26 mouse cellular contexts compared by ENCODE assay signal in the genomic region with DNA sequence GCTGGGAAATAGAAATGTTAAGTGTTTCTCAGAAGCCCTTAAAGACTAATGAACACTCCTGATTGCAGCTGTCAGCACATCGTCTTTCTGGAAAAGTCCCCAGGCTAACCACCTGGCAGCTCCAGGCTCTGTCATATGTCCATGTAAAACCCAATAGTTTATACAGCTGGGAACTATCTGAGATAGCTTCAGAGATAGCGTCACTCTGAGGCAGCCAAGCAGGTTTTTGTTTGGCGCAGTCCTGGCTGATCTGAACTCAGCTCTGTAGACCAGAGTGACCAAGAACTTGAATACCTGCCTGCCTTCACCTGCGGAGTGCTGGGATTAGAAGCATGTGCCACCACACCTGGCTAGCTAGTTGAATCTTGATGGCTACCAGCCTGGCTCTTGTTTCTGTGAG. TPM values are rescaled to one million over a fixed set of nuclear protein-coding genes. Genes with fewer than 3 reads are reported as not detected.
A peak's percentile ranks its signal among the peaks of the same experiment; 100 is the strongest.
DNase-seq lines count a peak whose midpoint lies in the region; ATAC-seq and TF ChIP-seq lines count a peak whose summit lies in the region.
"Had no signal": no experiment of that assay in that cellular context is flagged by ENCODE, and none has a peak within 500 bp of the region (broad histone marks: within the 10 kb centered on the region; RNA-seq: fewer than 3 reads in every experiment).

No protein-coding gene starts in this region.

- 56% methylated on average over 4 of the region's 4 CpGs for WGBS in heart, postnatal 0 days
- 81% methylated on average over 4 of the region's 4 CpGs for WGBS in heart, embryonic 11.5 days (ENCODE audit: insufficient replicate concordance)
- WGBS in kidney, adult 2 months: 87% methylated on average over 4 of the region's 4 CpGs

- peak; percentile 75 for ATAC-seq in heart, postnatal 0 days (ENCODE audit: insufficient read depth, low read depth)
- no peak for ATAC-seq in heart, embryonic 11.5 days (replicated peaks; ENCODE audit: insufficient number of reproducible peaks, low FRiP score, low TSS enrichment)
- ATAC-seq: activated CD4-positive, CD25-positive, alpha-beta regulatory T cell, adult 4 months; forebrain, embryonic 14.5 days; forebrain, postnatal 0 days; intestine, postnatal 0 days had no signal

- no peak overlapping the region for H3K4me3 ChIP-seq in heart, postnatal 0 days (ENCODE audit: low read depth, low read length)
- no peak overlapping the region for H3K4me3 ChIP-seq in heart, embryonic 11.5 days (ENCODE audit: low read depth, low read length)
- no peak overlapping the region for H3K4me3 ChIP-seq in myocyte
- no peak overlapping the region for H3K4me3 ChIP-seq in kidney, adult 2 months (ENCODE audit: insufficient read depth, low read depth, low read length)
- H3K4me3 ChIP-seq: embryonic facial prominence, embryonic 10.5 days; embryonic facial prominence, embryonic 13.5 days; erythroblast, embryonic 14.5 days; gastrocnemius, adult 2 months; heart, embryonic 13.5 days; hindbrain, embryonic 12.5 days; hindbrain, embryonic 15.5 days had no signal

- H3ac ChIP-seq in myocyte (ENCODE audit: control insufficient read depth, insufficient read length): no peak overlapping the region

- H3K36me3 ChIP-seq in heart, postnatal 0 days (replicated peaks; ENCODE audit: control insufficient read depth, insufficient read depth, low read length): no peaks in the 10 kb centered on the region
- H3K36me3 ChIP-seq in heart, embryonic 11.5 days (ENCODE audit: control insufficient read depth, insufficient read depth, low read length): no peaks in the 10 kb centered on the region
- H3K36me3 ChIP-seq in myocyte (ENCODE audit: control insufficient read depth, insufficient read depth): no peaks in the 10 kb centered on the region
- H3K36me3 ChIP-seq in kidney, adult 2 months (ENCODE audit: control insufficient read depth, insufficient read depth, low read length): no peaks in the 10 kb centered on the region
- H3K36me3 ChIP-seq: embryonic facial prominence, embryonic 10.5 days; embryonic facial prominence, embryonic 13.5 days; heart, embryonic 13.5 days; hindbrain, embryonic 12.5 days; hindbrain, embryonic 15.5 days had no signal

- H3K9ac ChIP-seq in heart, postnatal 0 days (replicated peaks; ENCODE audit: low read depth, low read length): no peak overlapping the region
- no peak overlapping the region for H3K9ac ChIP-seq in heart, embryonic 11.5 days (ENCODE audit: low read depth, low read length)
- H3K9ac ChIP-seq: embryonic facial prominence, embryonic 13.5 days; forebrain, postnatal 0 days; heart, embryonic 13.5 days; hindbrain, embryonic 12.5 days; hindbrain, embryonic 15.5 days had no signal

- H3K79me2 ChIP-seq in myocyte (ENCODE audit: control insufficient read depth, insufficient read depth): no peaks in the 10 kb centered on the region

- no peak for TF ChIP-seq POLR2A in myocyte (IDR thresholded peaks at IDR 0.05; ENCODE audit: insufficient read length, low read depth)
- no peak for TF ChIP-seq POLR2A in kidney, adult 2 months (IDR thresholded peaks at IDR 0.05; ENCODE audit: low read depth, low read length)

- H3K4me1 ChIP-seq in heart, postnatal 0 days (ENCODE audit: control insufficient read depth, insufficient read depth): 0 out of 2 replicates have a peak, but pooled peaks cover 3% of the 10 kb centered on the region
- no peaks in the 10 kb centered on the region for H3K4me1 ChIP-seq in heart, embryonic 11.5 days (ENCODE audit: control insufficient read depth, insufficient read depth, low read length)
- peaks cover 5% of the 10 kb centered on the region for H3K4me1 ChIP-seq in kidney, adult 2 months (ENCODE audit: control insufficient read depth, insufficient read depth, low read length)
- H3K4me1 ChIP-seq: embryonic facial prominence, embryonic 10.5 days; embryonic facial prominence, embryonic 13.5 days; hindbrain, embryonic 12.5 days; hindbrain, embryonic 15.5 days had no signal

- no peak for DNase-seq in heart, postnatal 0 days (ENCODE audit: low spot score)
- DNase-seq in urinary bladder, postnatal 14 days (ENCODE audit: low spot score): peak; percentile 7
- no peak for DNase-seq in urinary bladder, postnatal 4 days (ENCODE audit: low spot score in 2 of 2)
- no peak for DNase-seq in kidney, adult 2 months
- DNase-seq: adrenal gland, adult 8-10 months; adrenal gland, postnatal 25 days; B cell, adult 2 months; cerebellum, adult 11-12 months; cerebellum, adult 8-10 months; cerebellum, postnatal 10 days; cerebellum, postnatal 36 days; embryo, embryonic 11 days; forebrain, postnatal 0 days; gastrocnemius, adult 2 months; gastrocnemius, postnatal 14 days had no signal

- no peaks in the 10 kb centered on the region for H3K9me3 ChIP-seq in heart, postnatal 0 days (replicated peaks; ENCODE audit: control insufficient read depth, low read length)
- no peaks in the 10 kb centered on the region for H3K9me3 ChIP-seq in heart, embryonic 11.5 days (replicated peaks; ENCODE audit: control insufficient read depth, low read length)
- H3K9me3 ChIP-seq: embryonic facial prominence, embryonic 10.5 days; embryonic facial prominence, embryonic 13.5 days; heart, embryonic 13.5 days; hindbrain, embryonic 12.5 days; hindbrain, embryonic 15.5 days had no signal

- TF ChIP-seq EP300 in heart, postnatal 0 days (IDR thresholded peaks at IDR 0.05; ENCODE audit: low read depth): no peak

- no peak for TF ChIP-seq CTCF in heart, postnatal 0 days (IDR thresholded peaks at IDR 0.05; ENCODE audit: low read depth)
- TF ChIP-seq CTCF in kidney, adult 2 months (conservative IDR thresholded peaks at IDR 0.05; ENCODE audit: insufficient read depth, insufficient read length, low read depth, low read length): no peak

- no peak overlapping the region for H3K4me2 ChIP-seq in heart, postnatal 0 days (ENCODE audit: low read depth, low read length)
- no peak overlapping the region for H3K4me2 ChIP-seq in heart, embryonic 11.5 days
- H3K4me2 ChIP-seq in myocyte (ENCODE audit: low read depth): no peak overlapping the region
- H3K4me2 ChIP-seq: embryonic facial prominence, embryonic 13.5 days; heart, embryonic 13.5 days; hindbrain, embryonic 12.5 days; hindbrain, embryonic 15.5 days had no signal

- H3K27me3 ChIP-seq in heart, postnatal 0 days (ENCODE audit: control insufficient read depth, insufficient read depth, low read length): no peaks in the 10 kb centered on the region
- no peaks in the 10 kb centered on the region for H3K27me3 ChIP-seq in heart, embryonic 11.5 days (ENCODE audit: control insufficient read depth, insufficient read depth, low read length)
- no peaks in the 10 kb centered on the region for H3K27me3 ChIP-seq in myocyte (ENCODE audit: control insufficient read depth, insufficient read depth, insufficient read length)
- H3K27me3 ChIP-seq in kidney, adult 2 months (replicated peaks; ENCODE audit: control insufficient read depth, insufficient read depth, low read length): no peaks in the 10 kb centered on the region
- H3K27me3 ChIP-seq: embryonic facial prominence, embryonic 13.5 days; heart, embryonic 13.5 days; hindbrain, embryonic 12.5 days; hindbrain, embryonic 15.5 days had no signal

- H3K27ac ChIP-seq in heart, postnatal 0 days (ENCODE audit: low read depth): no peak overlapping the region
- no peak overlapping the region for H3K27ac ChIP-seq in heart, embryonic 11.5 days (ENCODE audit: low read depth, low read length)
- H3K27ac ChIP-seq in kidney, adult 2 months (ENCODE audit: insufficient read depth, low read depth, low read length): no peak overlapping the region
- H3K27ac ChIP-seq: embryonic facial prominence, embryonic 10.5 days; embryonic facial prominence, embryonic 13.5 days; gastrocnemius, adult 2 months; heart, embryonic 13.5 days; hindbrain, embryonic 12.5 days; hindbrain, embryonic 15.5 days had no signal

TF ChIP-seq in myocyte, 11 proteins besides CTCF, POLR2A, EP300 and RAD21:
- peak in 2 of 3 experiments; percentile 1 to 41 for TF ChIP-seq MYOG (IDR thresholded peaks at IDR 0.05; ENCODE audit: control insufficient read depth in 1 of 3, insufficient read depth in 1 of 3, insufficient read length in 2 of 3, low read depth in 2 of 3)
- no peak for TF ChIP-seq POLR2AphosphoS2 (IDR thresholded peaks at IDR 0.05; ENCODE audit: insufficient read length, low read depth)

RNA-seq across cellular contexts. Expression of gene Mtf2, which starts 37.2 kb away (rescaled TPM):
- total RNA-seq in heart, postnatal 0 days (2014; rRNA removed; ENCODE audit: low replicate concordance): 20.2 and 33.3 TPM in 2 replicates
- polyA plus RNA-seq in heart, postnatal 0 days (2015; fragmentation: Nextera tagmentation; extraction: Ambion mirVana): 34.4 and 38.1 TPM in 2 replicates
- polyA plus RNA-seq in heart, embryonic 11.5 days (2014; fragmentation: Nextera tagmentation; extraction: Ambion mirVana): 88.2 and 88.4 TPM in 2 replicates
- 6.9 TPM for polyA plus RNA-seq in myocyte (2012; fragmentation: generic; extraction: Trizol)
- 5.4 and 8.1 TPM in 2 replicates for polyA plus RNA-seq in kidney, adult 2 months (2012; rRNA removed)

RNA-seq across cellular contexts. Expression of gene Fam69a, which starts 41.3 kb away (rescaled TPM):
- 1.9 and 5.7 TPM in 2 replicates for total RNA-seq in heart, postnatal 0 days (2014; rRNA removed; ENCODE audit: low replicate concordance)
- 18.6 and 19.2 TPM in 2 replicates for polyA plus RNA-seq in heart, postnatal 0 days (2015; fragmentation: Nextera tagmentation; extraction: Ambion mirVana)
- 20.0 and 20.6 TPM in 2 replicates for polyA plus RNA-seq in heart, embryonic 11.5 days (2014; fragmentation: Nextera tagmentation; extraction: Ambion mirVana)
- 8.2 TPM for polyA plus RNA-seq in myocyte (2012; fragmentation: generic; extraction: Trizol)
- 4.4 and 7.0 TPM in 2 replicates for polyA plus RNA-seq in kidney, adult 2 months (2012; rRNA removed)
